Mouse (Mus musculus) erythroblast, embryonic 14.5 days (primary cell): ENCODE measurements around the gene Pgbd1.

Experiments
- GATA1 ChIP-seq: IDR thresholded peaks from 2 replicates; pipeline ENCODE4 v1.6.1; 2012; ENCODE audit warnings: low read length, inconsistent platforms, mixed read lengths
- TAL1 ChIP-seq: IDR thresholded peaks from 3 replicates; pipeline ENCODE4 v1.6.1; 2012; ENCODE audit warnings: low read length, inconsistent platforms, mixed read lengths

- TF ChIP-seq GATA1 (no peak), TAL1 (no peak; the same call in 2 of the 3 replicates)
These were observed 25.1 kb downstream of the Pgbd1 start for GRCm38 (mm10) chr13:21415750-21416149.
